Mouse (Mus musculus) bone marrow macrophage, adult 2 months (primary cell): ENCODE data around the gene Cnmd.

Source experiments
- CTCF ChIP-seq: IDR thresholded peaks from 2 replicates; pipeline ENCODE4 v1.5.1; 2012; ENCODE audit warnings: low read depth, mild to moderate bottlenecking, low read length, moderate library complexity
- POLR2A ChIP-seq: IDR thresholded peaks from 2 replicates; pipeline ENCODE4 v1.6.1; 2012; ENCODE audit warnings: mild to moderate bottlenecking, low read depth, low read length, borderline replicate concordance

DNA sequence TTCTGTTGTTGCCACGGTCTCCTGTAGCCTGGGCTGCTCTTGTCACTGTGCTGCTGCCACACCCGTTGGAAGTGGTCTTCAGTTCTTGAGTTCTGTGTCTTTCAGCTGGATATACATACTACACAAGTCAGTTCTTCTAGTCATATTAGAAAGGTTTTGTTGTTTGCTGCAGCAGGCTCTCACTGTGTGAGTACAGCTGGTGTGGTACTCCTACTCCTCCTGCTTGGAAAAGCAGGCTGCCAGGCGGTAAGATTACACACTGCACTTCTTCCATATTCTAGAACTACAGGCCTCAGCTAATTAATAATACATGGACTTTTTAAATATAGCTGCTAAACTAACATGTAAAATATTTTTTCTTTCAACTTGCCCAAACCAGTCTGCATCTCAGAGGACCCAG, 55.1 kb downstream of the Cnmd start:
- TF ChIP-seq CTCF (no peak), POLR2A (no peak)
